In the genomic region with DNA sequence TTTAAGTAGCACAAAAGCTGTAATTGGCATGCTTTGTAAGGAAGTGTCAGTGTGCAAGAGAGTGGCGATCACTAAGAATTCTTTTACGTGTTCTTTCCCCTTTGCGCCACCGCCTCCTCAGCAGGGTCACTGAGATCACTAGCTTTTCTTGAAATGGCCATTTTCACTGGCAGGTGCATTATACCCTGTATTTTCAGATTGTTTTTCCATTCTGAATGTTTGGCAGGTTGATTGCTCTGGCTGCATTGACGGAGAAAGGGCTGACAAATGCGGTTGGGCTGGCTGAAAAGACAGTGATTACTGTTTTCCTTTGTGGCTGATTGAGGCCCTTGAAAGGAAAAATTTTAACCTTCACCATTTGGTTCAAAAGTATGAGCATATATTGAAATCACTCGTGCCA, we compare ENCODE assay signal across 13 mouse cellular contexts. TPM values are rescaled to one million over a fixed set of nuclear protein-coding genes. Genes with fewer than 3 reads are reported as not detected.
DNase-seq lines count a peak whose midpoint lies in the region; ATAC-seq and TF ChIP-seq lines count a peak whose summit lies in the region.
"Had no signal": no experiment of that assay in that cellular context is flagged by ENCODE, and none has a peak within 500 bp of the region (broad histone marks: within the 10 kb centered on the region; RNA-seq: fewer than 3 reads in every experiment).

No protein-coding gene starts in this region.

- no peaks in the 10 kb centered on the region for H3K9me3 ChIP-seq in forebrain, embryonic 12.5 days
- H3K9me3 ChIP-seq in hindbrain, embryonic 13.5 days: no peaks in the 10 kb centered on the region
- H3K9me3 ChIP-seq in neural tube, embryonic 14.5 days (ENCODE audit: control insufficient read depth, low read length): no peaks in the 10 kb centered on the region
- H3K9me3 ChIP-seq: embryonic facial prominence, embryonic 15.5 days; kidney, embryonic 15.5 days; megakaryocyte, embryonic 14.5 days had no signal

- H3K27me3 ChIP-seq in forebrain, embryonic 12.5 days: no peaks in the 10 kb centered on the region
- no peaks in the 10 kb centered on the region for H3K27me3 ChIP-seq in hindbrain, embryonic 13.5 days
- H3K27me3 ChIP-seq in neural tube, embryonic 14.5 days (ENCODE audit: control insufficient read depth, insufficient read depth, low read length): no peaks in the 10 kb centered on the region
- H3K27me3 ChIP-seq: embryonic facial prominence, embryonic 15.5 days; kidney, embryonic 15.5 days; megakaryocyte, embryonic 14.5 days had no signal

- H3K4me3 ChIP-seq in layer of hippocampus, adult 2 months: no peak overlapping the region
- no peak overlapping the region for H3K4me3 ChIP-seq in forebrain, embryonic 12.5 days (replicated peaks)
- no peak overlapping the region for H3K4me3 ChIP-seq in hindbrain, embryonic 13.5 days
- no peak overlapping the region for H3K4me3 ChIP-seq in neural tube, embryonic 14.5 days (ENCODE audit: low read depth, low read length)
- H3K4me3 ChIP-seq: embryonic facial prominence, embryonic 15.5 days; kidney, embryonic 15.5 days; megakaryocyte, embryonic 14.5 days had no signal

- H3K27ac ChIP-seq in layer of hippocampus, adult 2 months: peak overlapping the region; percentile 32
- peak overlapping the region; percentile 86 for H3K27ac ChIP-seq in forebrain, embryonic 12.5 days
- peak overlapping the region; percentile 84 for H3K27ac ChIP-seq in hindbrain, embryonic 13.5 days
- peak overlapping the region; percentile 60; the same call in 1 of the 2 replicates for H3K27ac ChIP-seq in neural tube, embryonic 14.5 days (ENCODE audit: low read depth, low read length)
- H3K27ac ChIP-seq: embryonic facial prominence, embryonic 15.5 days; kidney, embryonic 15.5 days had no signal

- 0 out of 2 replicates have a peak overlapping the region, but pooled peaks have one; percentile 13 for H3K4me2 ChIP-seq in forebrain, embryonic 12.5 days
- no peak overlapping the region for H3K4me2 ChIP-seq in hindbrain, embryonic 13.5 days
- H3K4me2 ChIP-seq in neural tube, embryonic 14.5 days (ENCODE audit: low read depth, low read length): no peak overlapping the region
- H3K4me2 ChIP-seq: embryonic facial prominence, embryonic 15.5 days; kidney, embryonic 15.5 days had no signal

- H3K9ac ChIP-seq in forebrain, embryonic 12.5 days: no peak overlapping the region
- H3K9ac ChIP-seq in hindbrain, embryonic 13.5 days: no peak overlapping the region
- no peak overlapping the region for H3K9ac ChIP-seq in neural tube, embryonic 14.5 days (replicated peaks; ENCODE audit: low read depth, low read length)
- H3K9ac ChIP-seq: embryonic facial prominence, embryonic 15.5 days; kidney, embryonic 15.5 days had no signal

- peaks cover 20% of the 10 kb centered on the region for H3K4me1 ChIP-seq in forebrain, embryonic 12.5 days
- H3K4me1 ChIP-seq in hindbrain, embryonic 13.5 days (replicated peaks): peaks cover 23% of the 10 kb centered on the region
- peaks cover 14% of the 10 kb centered on the region; the same call in 1 of the 2 replicates for H3K4me1 ChIP-seq in neural tube, embryonic 14.5 days (ENCODE audit: control insufficient read depth, insufficient read depth, low read length)
- H3K4me1 ChIP-seq: embryonic facial prominence, embryonic 15.5 days; kidney, embryonic 15.5 days had no signal

- peak; percentile 57; the same call in 1 of the 2 replicates for ATAC-seq in forebrain, embryonic 12.5 days (ENCODE audit: low FRiP score)
- ATAC-seq in hindbrain, embryonic 13.5 days (ENCODE audit: low FRiP score): no peak
- ATAC-seq in neural tube, embryonic 14.5 days (ENCODE audit: low read depth): no peak
- ATAC-seq: CD4-positive, CD25-positive, alpha-beta regulatory T cell, adult 4 months had no signal

- no peak for DNase-seq in layer of hippocampus, adult 2 months (ENCODE audit: low spot score in 2 of 2)
- DNase-seq in layer of hippocampus, postnatal 10 days (ENCODE audit: low spot score in 2 of 2): no peak
- no peak for DNase-seq in adrenal gland, adult 2 months
- DNase-seq in c-Kit-positive CD71-positive TER-119-positive erythroid progenitor cells, embryonic 14.5 days (ENCODE audit: low spot score): no peak
- DNase-seq: liver; lung, adult 2 months had no signal

- no peak for TF ChIP-seq CTCF in layer of hippocampus, adult 2 months (conservative IDR thresholded peaks at IDR 0.05)

- H3K36me3 ChIP-seq in forebrain, embryonic 12.5 days (replicated peaks): peaks cover 22% of the 10 kb centered on the region
- H3K36me3 ChIP-seq in hindbrain, embryonic 13.5 days: peaks cover 35% of the 10 kb centered on the region
- H3K36me3 ChIP-seq in neural tube, embryonic 14.5 days (ENCODE audit: control insufficient read depth, insufficient read depth, low read length): peaks cover 33% of the 10 kb centered on the region

- WGBS in forebrain, embryonic 12.5 days: 35% methylated on average over 7 of the region's 7 CpGs
- 48% methylated on average over 7 of the region's 7 CpGs for WGBS in hindbrain, embryonic 13.5 days
- 39% methylated on average over 7 of the region's 7 CpGs for WGBS in neural tube, embryonic 14.5 days

RNA-seq across cellular contexts. Expression of a gene that starts 33.3 kb away (rescaled TPM):
- total RNA-seq in layer of hippocampus, adult 2 months (2021): 100 to 1,000 TPM; 135 to 142 TPM
- total RNA-seq in layer of hippocampus, postnatal 10 days (2021): 100 to 1,000 TPM; 172 to 182 TPM
- polyA plus RNA-seq in forebrain, embryonic 12.5 days (2016; fragmentation: Nextera tagmentation; extraction: Ambion mirVana): 171 and 182 TPM in 2 replicates
- polyA plus RNA-seq in hindbrain, embryonic 13.5 days (2015; fragmentation: Nextera tagmentation; extraction: Ambion mirVana): 209 and 211 TPM in 2 replicates
- polyA plus RNA-seq in neural tube, embryonic 14.5 days (2014; fragmentation: Nextera tagmentation; extraction: Ambion mirVana): 229 and 268 TPM in 2 replicates
- total RNA-seq in adrenal gland, adult 2 months (2021): 100 to 1,000 TPM in 1 of 2 experiments, 10 to 100 TPM in 1; 93.0 to 102 TPM
- 3.1 and 4.8 TPM in 2 replicates for polyA plus RNA-seq in adrenal gland, adult 2 months (2012; rRNA removed)

Comparison
In these comparisons a context has a peak if more than half of its experiments do, and no peak if none do; other contexts are left out.
1. H3K27ac ChIP-seq: peak in every context shown above with its lines; median percentile 86 in forebrain, embryonic 12.5 days; 84 in hindbrain, embryonic 13.5 days; 60 in neural tube, embryonic 14.5 days; 32 in layer of hippocampus, adult 2 months.
2. RNA of a gene that starts 33.3 kb away (polyA plus RNA-seq): 229 to 268 TPM in neural tube, embryonic 14.5 days, 209 to 211 TPM in hindbrain, embryonic 13.5 days and 171 to 182 TPM in forebrain, embryonic 12.5 days; 3.1 to 4.8 TPM in adrenal gland, adult 2 months; every median in the first group is over 10 times any median in the second.